In genomic region chr6:38145463-38146065, GRCm38 (mm10) we compare ENCODE assay signal across 10 mouse cellular contexts. TPM values are rescaled to one million over a fixed set of nuclear protein-coding genes. Genes with fewer than 3 reads are reported as not detected.
DNase-seq lines count a peak whose midpoint lies in the region; ATAC-seq and TF ChIP-seq lines count a peak whose summit lies in the region.
"Had no signal": no experiment of that assay in that cellular context is flagged by ENCODE, and none has a peak within 500 bp of the region (broad histone marks: within the 10 kb centered on the region; RNA-seq: fewer than 3 reads in every experiment).

No protein-coding gene starts in this region.

- H3K9ac ChIP-seq in embryonic facial prominence, embryonic 13.5 days: no peak overlapping the region
- H3K9ac ChIP-seq in hindbrain, embryonic 15.5 days: no peak overlapping the region
- H3K9ac ChIP-seq in limb, embryonic 14.5 days (ENCODE audit: low read depth, low read length, severe bottlenecking): no peak overlapping the region
- no peak overlapping the region for H3K9ac ChIP-seq in midbrain, postnatal 0 days (replicated peaks; ENCODE audit: low read length, poor library complexity, severe bottlenecking)
- H3K9ac ChIP-seq: midbrain, embryonic 12.5 days had no signal

- H3K4me1 ChIP-seq in embryonic facial prominence, embryonic 13.5 days: peaks cover 24% of the 10 kb centered on the region
- no peaks in the 10 kb centered on the region for H3K4me1 ChIP-seq in hindbrain, embryonic 15.5 days (replicated peaks)
- H3K4me1 ChIP-seq in limb, embryonic 14.5 days (ENCODE audit: control insufficient read depth, insufficient read depth, low read length): peaks cover 27% of the 10 kb centered on the region
- no peaks in the 10 kb centered on the region for H3K4me1 ChIP-seq in midbrain, postnatal 0 days (ENCODE audit: insufficient read depth, low read length)
- H3K4me1 ChIP-seq: midbrain, embryonic 12.5 days had no signal

- intact Hi-C loops in left cerebral cortex, postnatal 25 days (cut with DNase I): no loop called here

- no peak overlapping the region for H3K4me2 ChIP-seq in embryonic facial prominence, embryonic 13.5 days
- no peak overlapping the region for H3K4me2 ChIP-seq in hindbrain, embryonic 15.5 days
- no peak overlapping the region for H3K4me2 ChIP-seq in limb, embryonic 14.5 days (replicated peaks; ENCODE audit: low read depth, low read length, severe bottlenecking)
- H3K4me2 ChIP-seq in midbrain, postnatal 0 days (ENCODE audit: low read depth, low read length, poor library complexity, severe bottlenecking): no peak overlapping the region
- H3K4me2 ChIP-seq: midbrain, embryonic 12.5 days had no signal

- no peak overlapping the region for H3K4me3 ChIP-seq in embryonic facial prominence, embryonic 13.5 days
- no peak overlapping the region for H3K4me3 ChIP-seq in hindbrain, embryonic 15.5 days
- no peak overlapping the region for H3K4me3 ChIP-seq in limb, embryonic 14.5 days (replicated peaks; ENCODE audit: low read length)
- H3K4me3 ChIP-seq in midbrain, postnatal 0 days (ENCODE audit: low read depth, low read length): no peak overlapping the region
- H3K4me3 ChIP-seq: midbrain, embryonic 12.5 days had no signal

- H3K9me3 ChIP-seq in embryonic facial prominence, embryonic 13.5 days: no peaks in the 10 kb centered on the region
- H3K9me3 ChIP-seq in hindbrain, embryonic 15.5 days: no peaks in the 10 kb centered on the region
- H3K9me3 ChIP-seq in limb, embryonic 14.5 days (ENCODE audit: control insufficient read depth, low read length): no peaks in the 10 kb centered on the region
- H3K9me3 ChIP-seq in midbrain, postnatal 0 days (ENCODE audit: low read length): no peaks in the 10 kb centered on the region
- H3K9me3 ChIP-seq: midbrain, embryonic 12.5 days had no signal

- H3K36me3 ChIP-seq in embryonic facial prominence, embryonic 13.5 days: peaks cover 60% of the 10 kb centered on the region
- peaks cover 47% of the 10 kb centered on the region for H3K36me3 ChIP-seq in hindbrain, embryonic 15.5 days
- peaks cover 51% of the 10 kb centered on the region for H3K36me3 ChIP-seq in limb, embryonic 14.5 days (ENCODE audit: control insufficient read depth, insufficient read depth, low read length)
- H3K36me3 ChIP-seq in midbrain, postnatal 0 days (ENCODE audit: insufficient read depth, low read length): peaks cover 52% of the 10 kb centered on the region

- no peaks in the 10 kb centered on the region for H3K27me3 ChIP-seq in embryonic facial prominence, embryonic 13.5 days
- H3K27me3 ChIP-seq in hindbrain, embryonic 15.5 days: no peaks in the 10 kb centered on the region
- no peaks in the 10 kb centered on the region for H3K27me3 ChIP-seq in limb, embryonic 14.5 days (ENCODE audit: control insufficient read depth, insufficient read depth, low read length)
- H3K27me3 ChIP-seq in midbrain, postnatal 0 days (ENCODE audit: insufficient read depth, low read length): no peaks in the 10 kb centered on the region
- H3K27me3 ChIP-seq: midbrain, embryonic 12.5 days had no signal

- no peak for TF ChIP-seq POLR2A in limb, embryonic 14.5 days (IDR thresholded peaks at IDR 0.05; ENCODE audit: borderline replicate concordance, extremely low read depth, insufficient read depth, insufficient read length)

- no peak for ATAC-seq in embryonic facial prominence, embryonic 13.5 days (ENCODE audit: insufficient number of reproducible peaks, insufficient read depth, low FRiP score, low TSS enrichment, low read depth)
- no peak for ATAC-seq in hindbrain, embryonic 15.5 days (ENCODE audit: low FRiP score, low read depth)
- 0 out of 2 replicates have a peak, but pooled peaks have one; percentile 17 for ATAC-seq in limb, embryonic 14.5 days (ENCODE audit: low FRiP score, low read depth)
- ATAC-seq in midbrain, postnatal 0 days (ENCODE audit: low FRiP score): no peak

- peak; percentile 50 to 52 for DNase-seq in left cerebral cortex, postnatal 25 days (ENCODE audit: low spot score in 2 of 2)
- no peak for DNase-seq in left cerebral cortex, adult 11 months (ENCODE audit: low spot score)
- DNase-seq in limb, embryonic 14.5 days (ENCODE audit: low spot score): no peak
- no peak for DNase-seq in thymus, postnatal 25 days
- DNase-seq in spleen, postnatal 4 days (ENCODE audit: low spot score in 2 of 2): no peak
- DNase-seq in midbrain, postnatal 0 days (ENCODE audit: low spot score): no peak

- peak overlapping the region; percentile 86 for H3K27ac ChIP-seq in embryonic facial prominence, embryonic 13.5 days
- 0 out of 2 replicates have a peak overlapping the region, but pooled peaks have one; percentile 2 for H3K27ac ChIP-seq in hindbrain, embryonic 15.5 days (replicated peaks)
- peak overlapping the region; percentile 87 for H3K27ac ChIP-seq in limb, embryonic 14.5 days (replicated peaks; ENCODE audit: low read depth, low read length)
- no peak overlapping the region for H3K27ac ChIP-seq in midbrain, postnatal 0 days (ENCODE audit: low read depth, low read length)
- H3K27ac ChIP-seq: midbrain, embryonic 12.5 days had no signal

- 63% methylated on average over 8 of the region's 8 CpGs for WGBS in embryonic facial prominence, embryonic 13.5 days
- WGBS in hindbrain, embryonic 15.5 days: 61% methylated on average over 8 of the region's 8 CpGs
- 76% methylated on average over 8 of the region's 8 CpGs for WGBS in limb, embryonic 14.5 days
- WGBS in midbrain, postnatal 0 days: 65% methylated on average over 8 of the region's 8 CpGs

- no peak for TF ChIP-seq CTCF in midbrain, postnatal 0 days (IDR thresholded peaks at IDR 0.05)

RNA-seq across cellular contexts. Expression of gene Atp6v0a4, which starts 21.2 kb away (rescaled TPM):
- total RNA-seq in left cerebral cortex, postnatal 25 days (2021): 1 to 10 TPM; 1.9 to 3.1 TPM
- polyA plus RNA-seq in embryonic facial prominence, embryonic 13.5 days (2015; fragmentation: Nextera tagmentation; extraction: Ambion mirVana): 1.1 and 1.3 TPM in 2 replicates
- 0.49 and 0.54 TPM in 2 replicates for polyA plus RNA-seq in hindbrain, embryonic 15.5 days (2015; fragmentation: Nextera tagmentation; extraction: Ambion mirVana)
- 1.9 and 2.2 TPM in 2 replicates for polyA plus RNA-seq in limb, embryonic 14.5 days (2012; rRNA removed)
- polyA plus RNA-seq in limb, embryonic 14.5 days (2014; fragmentation: Nextera tagmentation; extraction: Ambion mirVana): 1.4 and 1.8 TPM in 2 replicates
- 0.09 and 0.27 TPM in 2 replicates for total RNA-seq in midbrain, postnatal 0 days (2014; rRNA removed)
- 0.26 and 0.30 TPM in 2 replicates for polyA plus RNA-seq in midbrain, postnatal 0 days (2015; fragmentation: Nextera tagmentation; extraction: Ambion mirVana)
- polyA plus RNA-seq: embryonic facial prominence, embryonic 11.5 days; midbrain, embryonic 12.5 days had no signal

RNA-seq across cellular contexts. Expression of gene Tmem213, which starts 36.5 kb away (rescaled TPM):
- total RNA-seq in left cerebral cortex, postnatal 25 days (2021): not detected
- 2.1 and 3.8 TPM in 2 replicates for polyA plus RNA-seq in embryonic facial prominence, embryonic 13.5 days (2015; fragmentation: Nextera tagmentation; extraction: Ambion mirVana)
- polyA plus RNA-seq in hindbrain, embryonic 15.5 days (2015; fragmentation: Nextera tagmentation; extraction: Ambion mirVana): not detected in 2 replicates
- polyA plus RNA-seq in limb, embryonic 14.5 days (2012; rRNA removed): 0.70 and 0.73 TPM in 2 replicates
- 0.80 and 1.1 TPM in 2 replicates for polyA plus RNA-seq in limb, embryonic 14.5 days (2014; fragmentation: Nextera tagmentation; extraction: Ambion mirVana)
- not detected in 2 replicates for total RNA-seq in midbrain, postnatal 0 days (2014; rRNA removed)
- 0.26 TPM in 1 of 2 replicates, not detected in the other for polyA plus RNA-seq in midbrain, postnatal 0 days (2015; fragmentation: Nextera tagmentation; extraction: Ambion mirVana)
- polyA plus RNA-seq: embryonic facial prominence, embryonic 11.5 days; midbrain, embryonic 12.5 days had no signal

Comparison
In these comparisons a context has a peak if more than half of its experiments do, and no peak if none do; other contexts are left out.
1. DNase-seq: peak in left cerebral cortex, postnatal 25 days (2 of 2); none in left cerebral cortex, adult 11 months (single experiment), limb, embryonic 14.5 days (single experiment), thymus, postnatal 25 days (single experiment), spleen, postnatal 4 days (0 of 2) and midbrain, postnatal 0 days (single experiment).